Comparison of ENCODE assay signal across 1 mouse cellular context in genomic region chr19:4299126-4299525, GRCm38 (mm10).
TF ChIP-seq lines count a peak whose summit lies in the region.

No protein-coding gene starts in this region.

TF ChIP-seq in CH12.LX, 34 proteins besides CTCF, POLR2A, EP300 and RAD21 (continued from another document):
- TF ChIP-seq SIN3A (IDR thresholded peaks at IDR 0.05; ENCODE audit: low read length) = 0 out of 2 replicates have a peak, but pooled peaks have one; percentile 4
